Mouse (Mus musculus): Measurements from ENCODE around the gene Ager. TPM values are rescaled to one million over a fixed set of nuclear protein-coding genes. Genes with fewer than 3 reads are reported as not detected.

Gene Ager
- polyA plus RNA-seq, 1 experiment from 2014 or later = 2.5 TPM

Other genes with a start within 250 kb of the Ager start
- gene Btnl2, start 243.0 kb upstream of the Ager start, polyA plus RNA-seq (2015; fragmentation: Nextera tagmentation; extraction: Ambion mirVana) = 0.20 TPM in 2 replicates
- not detected in 2 replicates for gene Btnl1, start 220.7 kb upstream of the Ager start, polyA plus RNA-seq (2015; fragmentation: Nextera tagmentation; extraction: Ambion mirVana)
- 0.61 TPM in 1 of 2 replicates, not detected in the other for gene BC051142, start 199.0 kb upstream of the Ager start, polyA plus RNA-seq (2015; fragmentation: Nextera tagmentation; extraction: Ambion mirVana)
- gene Btnl4, start 120.5 kb upstream of the Ager start, polyA plus RNA-seq (2015; fragmentation: Nextera tagmentation; extraction: Ambion mirVana) = not detected in 2 replicates
- not detected in 2 replicates for gene Btnl6, start 80.5 kb upstream of the Ager start, polyA plus RNA-seq (2015; fragmentation: Nextera tagmentation; extraction: Ambion mirVana)
- 3.4 and 5.9 TPM in 2 replicates for gene Notch4, start 33.6 kb upstream of the Ager start, polyA plus RNA-seq (2015; fragmentation: Nextera tagmentation; extraction: Ambion mirVana)
- 7.2 and 10.1 TPM in 2 replicates for gene Gpsm3, start 8.1 kb upstream of the Ager start, polyA plus RNA-seq (2015; fragmentation: Nextera tagmentation; extraction: Ambion mirVana)
- 9.6 and 9.8 TPM in 2 replicates for gene Pbx2, start 6.6 kb upstream of the Ager start, polyA plus RNA-seq (2015; fragmentation: Nextera tagmentation; extraction: Ambion mirVana)
- gene Rnf5, start 5.8 kb downstream of the Ager start, polyA plus RNA-seq (2015; fragmentation: Nextera tagmentation; extraction: Ambion mirVana) = 107 and 111 TPM in 2 replicates
- gene Agpat1, start 6.4 kb downstream of the Ager start, polyA plus RNA-seq (2015; fragmentation: Nextera tagmentation; extraction: Ambion mirVana) = 45.8 and 50.6 TPM in 2 replicates
- 8.3 and 13.4 TPM in 2 replicates for gene Egfl8, start 18.1 kb downstream of the Ager start, polyA plus RNA-seq (2015; fragmentation: Nextera tagmentation; extraction: Ambion mirVana)
- 26.8 and 29.9 TPM in 2 replicates for gene Ppt2, start 30.6 kb downstream of the Ager start, polyA plus RNA-seq (2015; fragmentation: Nextera tagmentation; extraction: Ambion mirVana)
- gene Prrt1, start 31.7 kb downstream of the Ager start, polyA plus RNA-seq (2015; fragmentation: Nextera tagmentation; extraction: Ambion mirVana) = 0.46 and 0.60 TPM in 2 replicates
- gene Fkbpl, start 46.9 kb downstream of the Ager start, polyA plus RNA-seq (2015; fragmentation: Nextera tagmentation; extraction: Ambion mirVana) = 15.5 and 17.1 TPM in 2 replicates
- 85.4 and 88.3 TPM in 2 replicates for gene Atf6b, start 49.3 kb downstream of the Ager start, polyA plus RNA-seq (2015; fragmentation: Nextera tagmentation; extraction: Ambion mirVana)
- 1.9 and 4.2 TPM in 2 replicates for gene Tnxb, start 72.7 kb downstream of the Ager start, polyA plus RNA-seq (2015; fragmentation: Nextera tagmentation; extraction: Ambion mirVana)
- 1.5 and 3.3 TPM in 2 replicates for gene C4b, start 146.0 kb downstream of the Ager start, polyA plus RNA-seq (2015; fragmentation: Nextera tagmentation; extraction: Ambion mirVana)
- 0.12 and 0.25 TPM in 2 replicates for gene Cyp21a1, start 206.7 kb downstream of the Ager start, polyA plus RNA-seq (2015; fragmentation: Nextera tagmentation; extraction: Ambion mirVana)
- gene Stk19, start 239.1 kb downstream of the Ager start, polyA plus RNA-seq (2015; fragmentation: Nextera tagmentation; extraction: Ambion mirVana) = 26.1 and 29.3 TPM in 2 replicates
- 62.1 and 65.8 TPM in 2 replicates for gene Dxo, start 239.2 kb downstream of the Ager start, polyA plus RNA-seq (2015; fragmentation: Nextera tagmentation; extraction: Ambion mirVana)

All from limb, embryonic 15.5 days (tissue).